Mouse (Mus musculus) liver, embryonic 14.5 days (tissue): Measurements from ENCODE around the gene Stat3. TPM values are rescaled to one million over a fixed set of nuclear protein-coding genes. Genes with fewer than 3 reads are reported as not detected.

Source experiments
- ATAC-seq: fragments of 200-750 bp; cut with Nextera tagmentation; 2 replicates; pipeline ENCODE4 v1.8.0; 2017; ENCODE audit warnings: moderate number of reproducible peaks, mild to moderate bottlenecking, moderate library complexity; ENCODE audit not compliant: insufficient read depth
- DNase-seq, 3 experiments: peaks; one replicate each; pipeline ENCODE4 v3.0.0-alpha.2; 2012 to 2013; ENCODE audit warnings: low read depth in 3 of 3, low spot score in 3 of 3
- H3K27ac ChIP-seq: fragments of 300-500 bp; sonication (generic); 2 replicates; pipeline ENCODE4 v1.5.1; 2014; ENCODE audit warnings: moderate library complexity, mild to moderate bottlenecking, control low read depth, inconsistent platforms
- H3K27me3 ChIP-seq: fragments of 300-500 bp; sonication (generic); 2 replicates; pipeline ENCODE4 v1.6.1; 2014; ENCODE audit warnings: mild to moderate bottlenecking, low read length, moderate library complexity; ENCODE audit not compliant: control insufficient read depth, insufficient read depth
- H3K36me3 ChIP-seq: fragments of 300-500 bp; sonication (generic); replicated peaks from 2 replicates; pipeline ENCODE4 v1.6.1; 2014; ENCODE audit warnings: low read depth; ENCODE audit not compliant: control insufficient read depth, insufficient read depth
- H3K4me1 ChIP-seq, 2 experiments: fragments of 200-500 bp in 1 of 2; fragments of 300-500 bp in 1 of 2; sonication (generic) in 1 of 2; replicated peaks; 2 replicates each; pipeline ENCODE4 v1.6.1; 2012 to 2014; ENCODE audit warnings: antibody characterized with exemption in 1 of 2, inconsistent platforms in 1 of 2, low read length in 1 of 2; ENCODE audit not compliant: control insufficient read depth in 2 of 2, insufficient read depth in 2 of 2
- H3K4me2 ChIP-seq: fragments of 300-500 bp; sonication (generic); 2 replicates; pipeline ENCODE4 v1.6.1; 2014; ENCODE audit warnings: low read depth, mild to moderate bottlenecking, control low read depth, moderate library complexity
- H3K4me3 ChIP-seq, 2 experiments: fragments of 200-500 bp in 1 of 2; fragments of 300-500 bp in 1 of 2; sonication (generic) in 1 of 2; 2 replicates each; pipeline ENCODE4 v1.5.1; 2012 to 2014; ENCODE audit warnings: low read depth in 2 of 2, low read length in 2 of 2, mild to moderate bottlenecking in 2 of 2, control low read depth in 1 of 2, inconsistent platforms in 1 of 2, moderate library complexity in 1 of 2; ENCODE audit not compliant: insufficient read depth in 1 of 2
- H3K9ac ChIP-seq: fragments of 300-500 bp; sonication (generic); replicated peaks from 2 replicates; pipeline ENCODE4 v1.6.1; 2014; ENCODE audit warnings: mild to moderate bottlenecking, control low read depth, moderate library complexity
- H3K9me3 ChIP-seq: fragments of 300-500 bp; sonication (generic); 2 replicates; pipeline ENCODE4 v1.6.1; 2016; ENCODE audit warnings: low read length, mixed read lengths; ENCODE audit not compliant: control insufficient read depth
- CTCF ChIP-seq: IDR thresholded peaks from 2 replicates; pipeline ENCODE4 v1.5.1; 2016; ENCODE audit warnings: antibody characterized with exemption, low read depth, control low read depth
- EP300 ChIP-seq: IDR thresholded peaks from 2 replicates; pipeline ENCODE4 v1.6.1; 2016; ENCODE audit warnings: antibody characterized with exemption, low read depth
- WGBS: fragments of 180-500 bp; shearing (Covaris S2); extraction: QIAGEN DNeasy Blood & Tissue Kit; methylation state at CpG from one replicate; pipeline ENCODE4 v1.1.7; 2014; ENCODE audit not compliant: insufficient replicate concordance; 5-methylcytosine and 5-hydroxymethylcytosine counted together
- polyA plus RNA-seq, 2 experiments: library from polyadenylated mRNA; depleted of rRNA in 1 of 2; stranded (reverse) in 1 of 2; unstranded in 1 of 2; fragments of >200 nt; fragmentation: Nextera tagmentation in 1 of 2; extraction: Ambion mirVana in 1 of 2; gene quantifications; 2 replicates each; pipeline versions ENCODE4 v1.2.1 to v1.2.3; 2012 to 2014

Gene Stat3
- polyA plus RNA-seq, 2 experiments, result 17.7 to 27.4 TPM

DNA sequence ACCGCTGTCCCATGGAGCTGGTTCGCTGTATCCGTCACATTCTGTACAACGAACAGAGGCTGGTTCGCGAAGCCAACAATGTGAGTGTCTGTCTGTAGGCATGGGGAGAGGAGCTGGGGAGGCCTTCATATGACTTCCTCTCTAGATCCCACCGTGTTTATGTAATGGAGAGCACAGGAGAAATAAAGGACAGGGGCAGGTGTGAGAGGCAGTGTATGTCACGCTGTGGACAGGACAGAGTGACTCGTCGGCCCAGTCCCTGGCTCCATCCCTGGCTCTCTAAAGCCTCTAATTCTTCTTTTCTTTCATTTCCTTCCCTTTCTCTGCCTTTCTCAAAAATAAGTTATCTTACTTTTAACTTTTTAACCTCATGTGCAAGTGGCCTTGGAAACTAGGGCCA is 76.2 kb downstream of the Stat3 start:
- H3K9ac ChIP-seq, result no peak overlapping the region
- TF ChIP-seq EP300 (no peak), CTCF (no peak)
- H3K36me3 ChIP-seq, result peaks cover 4% of the 10 kb centered on the region; the same call in 1 of the 2 replicates
- WGBS, result 87% methylated on average over 10 of the region's 10 CpGs
- H3K27ac ChIP-seq, result no peak overlapping the region
- H3K9me3 ChIP-seq, result no peaks in the 10 kb centered on the region
- peaks cover 5 to 14% of the 10 kb centered on the region in 2 experiments; a peak in 3 of 4 replicates for H3K4me1 ChIP-seq
- H3K4me3 ChIP-seq, result no peak overlapping the region
- no peak for ATAC-seq
- H3K27me3 ChIP-seq, result no peaks in the 10 kb centered on the region
- no peak overlapping the region for H3K4me2 ChIP-seq
- no peak for DNase-seq

DNA sequence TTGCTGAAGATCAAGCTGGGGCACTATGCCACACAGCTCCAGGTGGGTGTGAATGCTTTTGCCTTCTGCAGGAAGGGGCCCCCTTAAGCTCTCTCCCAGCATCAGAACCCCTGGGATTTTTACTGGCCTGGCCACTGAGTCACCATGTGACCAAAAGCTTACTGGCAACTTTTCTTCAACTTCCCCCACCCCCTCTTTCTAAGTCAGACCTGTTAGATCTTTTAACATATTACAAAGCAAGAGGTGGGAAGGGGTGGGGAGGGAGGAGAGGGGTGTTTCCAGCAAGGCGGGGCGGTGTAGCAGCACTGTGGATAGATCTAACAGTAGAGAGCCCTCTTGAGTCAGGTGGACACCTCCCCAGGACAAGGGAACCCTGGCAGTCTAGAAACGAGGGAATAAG is 77.5 kb downstream of the Stat3 start:
- Histone ChIP-seq H3K27ac (no peak overlapping the region), H3K9me3 (no peaks in the 10 kb centered on the region), H3K9ac (no peak overlapping the region), H3K27me3 (no peaks in the 10 kb centered on the region), H3K36me3 (peaks cover 4% of the 10 kb centered on the region; the same call in 1 of the 2 replicates), H3K4me3 (no peak overlapping the region), H3K4me1 (peaks cover 5 to 14% of the 10 kb centered on the region in 2 experiments; a peak in 3 of 4 replicates), H3K4me2 (peak overlapping the region; percentile 93)
- no peak for ATAC-seq
- DNase-seq, result no peak
- 34% methylated on average over 3 of the region's 3 CpGs for WGBS
- no peak for TF ChIP-seq EP300
- TF ChIP-seq CTCF, result no peak

DNA sequence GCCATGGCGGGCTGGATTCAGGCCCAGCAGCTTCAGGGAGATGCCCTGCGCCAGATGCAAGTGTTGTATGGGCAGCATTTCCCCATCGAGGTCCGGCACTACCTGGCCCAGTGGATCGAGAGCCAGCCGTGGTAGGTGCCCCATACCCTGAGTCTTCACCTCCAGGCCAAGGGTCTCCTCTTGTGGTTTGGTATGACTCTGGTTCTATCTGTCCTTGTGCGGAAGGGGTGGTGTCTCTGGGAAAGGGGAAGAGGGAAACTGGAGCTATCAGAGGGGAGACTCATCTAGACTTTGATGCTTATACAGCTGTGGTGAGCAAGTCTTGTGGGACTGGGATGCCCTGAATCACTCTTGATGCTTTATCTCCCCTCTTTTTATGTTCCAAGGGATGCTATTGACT is 78.0 kb downstream of the Stat3 start:
- H3K27ac ChIP-seq, result no peak overlapping the region
- 25% methylated on average over 7 of the region's 7 CpGs for WGBS

DNA sequence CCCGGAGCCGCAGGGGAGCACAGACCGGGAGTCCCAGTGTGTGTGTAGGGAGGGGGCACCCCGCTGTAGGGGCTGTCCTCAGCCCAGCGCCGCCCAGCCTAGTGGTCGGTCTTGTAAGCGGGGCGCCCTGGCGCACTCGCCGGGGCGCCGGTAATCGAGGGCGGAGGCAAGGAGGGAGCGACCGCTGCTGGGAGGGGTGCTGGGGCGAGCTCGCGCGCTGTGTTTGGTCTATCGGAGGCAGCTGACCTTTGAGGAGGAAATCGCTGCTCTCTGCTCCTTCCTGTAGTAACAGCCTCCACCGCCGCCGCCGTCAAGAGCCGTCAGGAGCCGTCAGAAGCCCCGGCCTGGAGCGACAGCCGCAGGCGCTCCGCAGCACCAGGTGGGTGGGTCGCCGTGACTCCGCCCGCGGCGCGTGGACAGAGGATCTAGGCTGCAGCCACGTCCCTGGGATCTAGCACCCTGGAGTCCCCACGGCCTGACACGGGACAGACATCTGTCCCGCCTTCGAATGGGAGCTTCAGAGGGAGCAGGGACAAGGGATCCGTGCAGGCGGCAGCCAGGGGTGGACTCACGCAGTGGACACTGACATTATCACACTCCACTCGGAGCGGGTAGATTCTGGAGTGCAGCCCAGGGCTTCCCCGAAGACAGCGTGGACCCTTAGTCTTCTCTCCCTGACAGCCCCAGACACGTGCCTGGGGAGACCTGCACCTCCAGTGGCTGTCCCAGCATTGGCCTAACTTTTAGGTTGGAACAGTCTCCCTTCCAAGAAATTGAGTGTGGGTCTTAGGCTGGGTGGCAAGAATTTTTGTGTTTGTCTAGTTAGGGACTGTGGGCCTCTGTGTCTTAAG is 78.9 kb downstream of the Stat3 start:
- no peaks in the 10 kb centered on the region for H3K27me3 ChIP-seq
- TF ChIP-seq EP300 (no peak), CTCF (no peak; the same call in 1 of the 2 replicates)
- peaks cover 5 to 12% of the 10 kb centered on the region in 2 experiments; a peak in 3 of 4 replicates for H3K4me1 ChIP-seq
- H3K36me3 ChIP-seq, result peaks cover 2% of the 10 kb centered on the region; the same call in 1 of the 2 replicates
- peak overlapping the region; percentile 66 for H3K9ac ChIP-seq
- WGBS, result under 1% methylated on average over 55 of the region's 55 CpGs
- H3K9me3 ChIP-seq, result no peaks in the 10 kb centered on the region
- peak; percentile 65 to 67 (median 66) for DNase-seq
- H3K27ac ChIP-seq, result no peak overlapping the region
- peak; percentile 89 for ATAC-seq
- H3K4me3 ChIP-seq, result peak overlapping the region; percentile 59 to 62
- peak overlapping the region; percentile 93 for H3K4me2 ChIP-seq

More for the DNA sequence above, 78.0 kb downstream of the Stat3 start:
- TF ChIP-seq EP300 (no peak), CTCF (no peak)
- Histone ChIP-seq H3K36me3 (peaks cover 4% of the 10 kb centered on the region; the same call in 1 of the 2 replicates), H3K4me3 (peak overlapping the region; percentile 18 to 62; a peak in 3 of 4 replicates), H3K4me2 (peak overlapping the region; percentile 93), H3K9me3 (no peaks in the 10 kb centered on the region), H3K9ac (peak overlapping the region; percentile 66; the same call in 1 of the 2 replicates), H3K4me1 (peaks cover 5 to 14% of the 10 kb centered on the region in 2 experiments; a peak in 3 of 4 replicates), H3K27me3 (no peaks in the 10 kb centered on the region)
- DNase-seq (no peak), ATAC-seq (no peak)

DNA sequence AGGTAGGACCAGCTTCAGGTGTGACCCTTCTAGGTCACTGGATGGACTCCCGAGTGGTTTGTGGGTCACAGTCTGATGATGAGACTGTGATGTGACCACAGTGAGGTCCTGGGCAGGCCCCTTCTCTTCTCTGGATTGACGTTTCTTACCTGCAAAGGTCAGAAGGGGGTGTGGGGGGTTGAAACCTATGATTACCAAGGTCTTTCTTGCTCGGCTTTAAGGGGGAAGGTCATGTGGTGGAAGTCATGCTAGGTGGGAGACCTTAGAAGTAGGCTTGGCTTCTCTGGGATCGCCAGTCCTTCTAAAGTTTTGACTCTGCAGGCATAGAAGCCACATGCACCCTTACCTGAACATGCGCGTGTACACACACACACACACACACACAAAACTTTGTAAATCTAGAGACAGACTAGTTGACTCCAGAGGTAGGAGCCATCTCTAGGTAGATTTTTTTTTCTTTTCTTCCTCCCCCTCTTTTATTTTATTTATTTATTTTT is 79.7 kb downstream of the Stat3 start:
- Histone ChIP-seq H3K4me3 (peak overlapping the region in 1 of 2 experiments; percentile 62; a peak in 2 of 4 replicates), H3K36me3 (no peaks in the 10 kb centered on the region), H3K4me1 (peaks cover 5 to 12% of the 10 kb centered on the region in 2 experiments; a peak in 3 of 4 replicates), H3K9me3 (no peaks in the 10 kb centered on the region), H3K27me3 (no peaks in the 10 kb centered on the region), H3K27ac (no peak overlapping the region), H3K9ac (no peak overlapping the region; the same call in 1 of the 2 replicates), H3K4me2 (peak overlapping the region; percentile 93)
- no peak for ATAC-seq
- 48% methylated on average over 6 of the region's 6 CpGs for WGBS
- TF ChIP-seq EP300, result no peak
- TF ChIP-seq CTCF, result no peak
- no peak for DNase-seq
